Mouse (Mus musculus) naive thymus-derived CD4-positive, alpha-beta T cell, adult 5 months (primary cell): ENCODE measurements around the gene Cyp4a31. TPM values are rescaled to one million over a fixed set of nuclear protein-coding genes. Genes with fewer than 3 reads are reported as not detected.

Experiments
- polyA plus RNA-seq: library from polyadenylated mRNA; unstranded; fragments of 100-300 nt; shearing (Covaris generic); gene quantifications from one replicate; pipeline ENCODE4 v1.2.1, GENCODE M21; 2017

The Cyp4a31 gene
- not detected for polyA plus RNA-seq

GRCm38 (mm10) chr4:115563401-115563800 lies at the start of gene Cyp4a31:
TSS of gene Cyp4a31 (plus strand) at chr4:115563649.

GRCm38 (mm10) chr4:115518000-115518399 lies 45.4 kb upstream of the Cyp4a31 start, which contains the start of gene Cyp4a10:
TSS of gene Cyp4a10 (plus strand) at chr4:115518264.

DNA sequence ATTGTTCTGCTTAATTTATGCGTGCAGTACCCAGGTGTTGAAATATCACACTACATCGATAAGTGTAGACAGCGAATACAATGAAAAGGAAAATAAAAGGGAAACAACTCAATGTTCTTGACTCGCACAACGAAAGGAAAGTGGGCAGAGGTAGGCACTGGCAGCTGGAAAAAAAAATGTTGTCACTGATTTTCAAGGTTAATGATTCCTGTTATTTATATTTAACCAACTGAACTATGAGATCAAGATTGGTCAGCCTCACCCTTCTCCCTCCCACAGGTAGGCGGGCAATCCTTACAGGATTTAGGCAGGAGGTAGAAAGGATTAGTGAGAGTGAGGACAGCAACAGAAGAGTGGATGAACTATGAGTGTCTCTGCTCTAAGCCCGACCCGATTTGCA lies 37.2 kb downstream of the Cyp4a31 start, which contains the start of gene Cyp4a32:
Gene Cyp4a32, plus strand, starts transcription at position 359 of the 400 bp plus-strand sequence.

Other genes starting within 250 kb of the Cyp4a31 start
- gene Cyp4a12b, start 152.0 kb upstream of the Cyp4a31 start, polyA plus RNA-seq: not detected
- gene Cyp4a30b, start 111.0 kb upstream of the Cyp4a31 start, polyA plus RNA-seq: not detected
- gene Cyp4a14, start 67.5 kb upstream of the Cyp4a31 start, polyA plus RNA-seq: not detected
- not detected for gene Cyp4a10, start 45.4 kb upstream of the Cyp4a31 start, polyA plus RNA-seq
- gene Cyp4a32, start 37.3 kb downstream of the Cyp4a31 start, polyA plus RNA-seq: not detected
- gene Cyp4b1, start 84.1 kb downstream of the Cyp4a31 start, polyA plus RNA-seq: not detected
- 39.3 TPM for gene Efcab14, start 174.1 kb downstream of the Cyp4a31 start, polyA plus RNA-seq
- gene Tex38, start 217.4 kb downstream of the Cyp4a31 start, polyA plus RNA-seq: not detected
- gene Atpaf1, start 221.2 kb downstream of the Cyp4a31 start, polyA plus RNA-seq: 29.0 TPM